Mouse (Mus musculus) ES-Bruce4 (cell line): Measurements from ENCODE around the gene Tmem40. TPM values are rescaled to one million over a fixed set of nuclear protein-coding genes. Genes with fewer than 3 reads are reported as not detected.

ENCODE experiments used
- H3K27ac ChIP-seq: 2 replicates; pipeline ENCODE4 v1.5.1; 2012; ENCODE audit warnings: low read length, inconsistent platforms; ENCODE audit not compliant: insufficient read depth
- H3K27me3 ChIP-seq: 2 replicates; pipeline ENCODE4 v1.6.1; 2012; ENCODE audit warnings: mild to moderate bottlenecking, low read length, inconsistent platforms; ENCODE audit not compliant: control insufficient read depth, poor library complexity, insufficient read depth, severe bottlenecking
- H3K36me3 ChIP-seq: 2 replicates; pipeline ENCODE4 v1.6.1; 2012; ENCODE audit warnings: inconsistent platforms, mild to moderate bottlenecking, low read length, moderate library complexity; ENCODE audit not compliant: control insufficient read depth, poor library complexity, insufficient read depth, severe bottlenecking
- H3K4me1 ChIP-seq: one replicate; pipeline ENCODE4 v1.8.1; 2011; ENCODE audit warnings: low read length; ENCODE audit not compliant: control insufficient read depth, insufficient read depth
- H3K4me3 ChIP-seq: 2 replicates; pipeline ENCODE4 v1.5.1; 2011; ENCODE audit warnings: low read depth, mild to moderate bottlenecking, low read length
- H3K9ac ChIP-seq: 2 replicates; pipeline ENCODE4 v1.6.1; 2012; ENCODE audit warnings: low read depth, mild to moderate bottlenecking, inconsistent platforms; ENCODE audit not compliant: poor library complexity, severe bottlenecking
- H3K9me3 ChIP-seq: replicated peaks from 2 replicates; pipeline ENCODE4 v1.6.1; 2012; ENCODE audit warnings: mild to moderate bottlenecking, low read length, inconsistent platforms; ENCODE audit not compliant: control insufficient read depth, poor library complexity, insufficient read depth, severe bottlenecking
- CTCF ChIP-seq: IDR thresholded peaks from one replicate; pipeline ENCODE4 v1.8.1; 2011; ENCODE audit warnings: low read depth, low read length
- EP300 ChIP-seq: IDR thresholded peaks from 2 replicates; pipeline ENCODE4 v1.6.1; 2011; ENCODE audit warnings: low read depth, low read length; ENCODE audit not compliant: insufficient read depth
- POLR2A ChIP-seq: IDR thresholded peaks from one replicate; pipeline ENCODE4 v1.8.1; 2011; ENCODE audit warnings: low read length; ENCODE audit not compliant: insufficient read depth
- polyA plus RNA-seq: library from polyadenylated mRNA; stranded (reverse); fragments of >200 nt; gene quantifications from 2 replicates; pipeline ENCODE4 v1.2.4, GENCODE M21; 2011; ENCODE audit warnings: low read depth; ENCODE audit not compliant: missing spikeins, insufficient read depth, insufficient read length

Tmem40 gene
- polyA plus RNA-seq, 1 experiment = 12.9 TPM

DNA sequence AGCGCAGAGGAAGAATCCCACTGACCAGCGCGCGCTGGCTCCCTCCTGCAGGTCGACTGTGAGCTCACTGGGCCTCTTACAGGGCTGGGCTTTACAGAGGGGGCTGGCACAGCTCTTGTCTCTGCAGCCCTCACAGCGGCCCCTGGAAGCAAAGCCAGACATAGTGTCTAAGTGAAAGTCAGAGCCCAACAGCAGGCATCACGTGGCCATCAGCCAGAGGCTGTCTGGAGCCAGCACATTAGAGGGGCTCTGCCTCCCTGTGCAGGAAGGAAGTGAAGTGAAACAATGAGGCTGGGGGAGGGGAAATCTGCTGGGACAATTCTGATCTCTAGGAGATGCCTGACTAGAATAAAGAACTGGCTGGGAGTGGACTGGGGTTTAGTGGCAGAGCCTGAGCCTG, 2.0 kb upstream of the Tmem40 start:
- Histone ChIP-seq H3K9me3 (no peaks in the 10 kb centered on the region), H3K27me3 (no peaks in the 10 kb centered on the region), H3K27ac (peak overlapping the region; percentile 80), H3K4me3 (no peak overlapping the region), H3K9ac (no peak overlapping the region), H3K36me3 (no peaks in the 10 kb centered on the region), H3K4me1 (peaks cover 13% of the 10 kb centered on the region)
- TF ChIP-seq EP300 (peak; percentile 77), CTCF (no peak)

DNA sequence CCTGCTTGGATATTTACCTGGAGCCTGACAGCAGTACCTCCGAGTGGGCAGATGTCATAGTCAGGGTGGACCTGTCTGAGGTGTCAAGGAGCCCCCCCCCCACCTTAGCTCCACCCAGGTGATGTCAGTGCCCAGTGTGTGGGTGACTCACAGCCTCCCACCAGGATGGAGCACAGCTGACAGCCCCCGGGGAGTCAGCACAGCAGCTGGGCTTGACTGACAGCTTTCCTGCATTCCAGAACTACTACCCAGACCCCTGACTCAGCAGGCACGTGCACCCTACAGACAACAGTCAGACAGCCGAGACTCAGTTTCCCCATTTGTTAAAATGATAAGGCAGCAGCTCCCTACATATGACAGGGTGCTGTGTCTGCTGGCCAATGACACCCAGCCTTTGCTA, 1.2 kb downstream of the Tmem40 start:
- peak overlapping the region; percentile 78 for H3K27ac ChIP-seq
- peaks cover 14% of the 10 kb centered on the region for H3K4me1 ChIP-seq

DNA sequence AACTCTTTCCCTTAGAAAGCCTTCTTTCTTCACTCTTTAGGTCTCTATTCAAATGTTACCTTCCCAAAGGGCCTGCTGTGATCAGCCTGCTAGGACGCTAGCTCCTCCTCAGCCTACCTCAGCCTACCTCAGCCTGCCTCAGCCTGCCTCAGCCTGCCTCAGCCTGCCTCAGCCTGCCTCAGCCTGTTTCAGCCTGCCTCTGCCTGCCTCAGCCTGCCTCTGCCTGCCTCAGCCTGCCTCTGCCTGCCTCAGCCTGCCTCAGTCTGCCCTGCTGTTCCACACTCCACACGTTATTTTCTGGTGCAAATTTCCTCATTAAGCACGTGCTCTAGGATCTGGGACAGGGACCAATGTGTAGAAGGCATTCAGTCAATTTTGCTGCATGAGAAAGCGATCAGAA, 2.1 kb downstream of the Tmem40 start:
- H3K4me1 ChIP-seq = peaks cover 13% of the 10 kb centered on the region
- H3K36me3 ChIP-seq = no peaks in the 10 kb centered on the region
- TF ChIP-seq CTCF = no peak
- peak; percentile 78 for TF ChIP-seq EP300
- H3K4me3 ChIP-seq = no peak overlapping the region
- H3K9me3 ChIP-seq = no peaks in the 10 kb centered on the region
- no peaks in the 10 kb centered on the region for H3K27me3 ChIP-seq
- no peak overlapping the region for H3K9ac ChIP-seq
- H3K27ac ChIP-seq = peak overlapping the region; percentile 19; the same call in 1 of the 2 replicates

More for the DNA sequence above, 1.2 kb downstream of the Tmem40 start:
- no peaks in the 10 kb centered on the region for H3K36me3 ChIP-seq
- TF ChIP-seq CTCF (no peak), EP300 (no peak), POLR2A (no peak)
- no peaks in the 10 kb centered on the region for H3K27me3 ChIP-seq
- no peak overlapping the region for H3K9ac ChIP-seq
- no peaks in the 10 kb centered on the region for H3K9me3 ChIP-seq
- no peak overlapping the region for H3K4me3 ChIP-seq

DNA sequence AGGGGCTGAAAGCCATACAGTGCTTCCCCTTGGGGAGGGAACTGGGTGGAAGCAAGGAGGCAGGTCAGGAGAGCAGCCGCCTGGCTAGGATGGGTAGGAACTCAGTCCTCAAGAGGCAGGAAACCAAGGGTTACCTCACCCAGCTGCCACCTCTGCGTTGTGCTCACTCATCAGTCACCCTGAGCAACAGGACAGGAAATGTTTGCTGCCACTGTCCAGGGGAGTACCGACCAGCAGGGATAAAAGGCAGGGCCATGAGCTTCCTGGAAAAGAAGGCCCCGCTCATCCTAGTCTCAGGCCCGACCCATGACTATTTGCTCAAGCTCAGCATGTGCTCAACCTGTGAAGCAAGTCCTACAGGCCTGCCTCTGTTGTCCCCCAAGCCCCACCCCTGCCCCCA, 2.7 kb downstream of the Tmem40 start:
- H3K36me3 ChIP-seq = no peaks in the 10 kb centered on the region
- H3K9me3 ChIP-seq = no peaks in the 10 kb centered on the region
- H3K9ac ChIP-seq = no peak overlapping the region
- H3K4me3 ChIP-seq = no peak overlapping the region
- TF ChIP-seq CTCF (no peak), EP300 (no peak), POLR2A (no peak)
- H3K27me3 ChIP-seq = no peaks in the 10 kb centered on the region
- H3K27ac ChIP-seq = no peak overlapping the region
- H3K4me1 ChIP-seq = peaks cover 10% of the 10 kb centered on the region

DNA sequence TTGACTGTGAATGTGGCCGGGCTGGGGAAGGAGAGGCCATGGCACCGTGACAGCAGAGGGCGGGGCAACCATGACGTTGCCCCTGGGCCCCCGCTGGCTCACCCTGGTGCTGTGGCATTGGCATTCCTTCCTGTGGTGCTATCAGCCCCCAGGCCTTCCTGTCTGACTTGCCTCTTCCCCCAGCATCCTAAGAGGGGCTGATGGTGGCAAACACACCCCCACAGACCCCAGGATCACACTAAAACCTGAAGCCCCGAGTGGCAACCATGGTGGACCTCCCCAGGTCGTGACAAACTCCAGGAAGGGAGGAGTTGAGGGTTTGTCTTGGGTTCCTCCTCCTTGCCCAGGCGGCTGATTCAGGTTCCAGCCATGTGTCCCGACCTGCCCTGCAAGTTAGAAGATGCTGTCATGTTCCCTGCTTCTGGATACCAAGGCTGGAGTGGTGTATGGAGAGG, 3.2 kb downstream of the Tmem40 start:
- Histone ChIP-seq H3K27ac (no peak overlapping the region), H3K36me3 (no peaks in the 10 kb centered on the region), H3K9me3 (no peaks in the 10 kb centered on the region), H3K9ac (no peak overlapping the region), H3K27me3 (no peaks in the 10 kb centered on the region), H3K4me3 (no peak overlapping the region), H3K4me1 (peaks cover 10% of the 10 kb centered on the region)
- TF ChIP-seq CTCF (no peak), EP300 (no peak), POLR2A (no peak)

DNA sequence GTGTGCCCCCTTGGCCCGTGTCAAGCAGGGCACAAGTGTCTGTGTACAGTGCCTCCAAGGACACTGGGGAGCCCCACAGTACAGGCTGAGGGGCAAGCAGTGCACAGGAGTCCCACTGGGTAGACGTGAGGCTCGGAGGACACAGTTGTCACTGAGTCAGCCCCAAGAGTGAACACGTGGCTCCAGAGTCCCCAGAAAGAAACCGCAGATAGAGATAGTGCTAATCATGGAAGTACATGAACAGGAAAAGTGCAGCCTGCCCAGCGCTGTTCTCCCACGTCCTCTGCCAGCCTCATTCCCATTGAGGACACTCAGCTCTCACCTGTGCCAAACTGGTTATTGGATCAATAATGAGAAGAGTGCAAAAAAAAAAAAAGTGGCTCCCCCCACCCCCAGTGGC, 6.7 kb downstream of the Tmem40 start:
- no peak for TF ChIP-seq CTCF
- TF ChIP-seq POLR2A = no peak
- no peak for TF ChIP-seq EP300
- H3K4me3 ChIP-seq = no peak overlapping the region
- H3K9me3 ChIP-seq = no peaks in the 10 kb centered on the region
- H3K27ac ChIP-seq = no peak overlapping the region
- no peaks in the 10 kb centered on the region for H3K27me3 ChIP-seq
- no peaks in the 10 kb centered on the region for H3K36me3 ChIP-seq
- H3K4me1 ChIP-seq = peaks cover 6% of the 10 kb centered on the region
- no peak overlapping the region for H3K9ac ChIP-seq
